Mouse (Mus musculus) cerebellum, postnatal 36 days (tissue): Measurements from ENCODE around the gene Ikzf4.

Experiments used
- DNase-seq, 2 experiments: peaks; one replicate each; pipeline ENCODE4 v3.0.0; 2021 to 2022; ENCODE audit warnings: mixed read lengths in 2 of 2

Ikzf4 gene

DNA sequence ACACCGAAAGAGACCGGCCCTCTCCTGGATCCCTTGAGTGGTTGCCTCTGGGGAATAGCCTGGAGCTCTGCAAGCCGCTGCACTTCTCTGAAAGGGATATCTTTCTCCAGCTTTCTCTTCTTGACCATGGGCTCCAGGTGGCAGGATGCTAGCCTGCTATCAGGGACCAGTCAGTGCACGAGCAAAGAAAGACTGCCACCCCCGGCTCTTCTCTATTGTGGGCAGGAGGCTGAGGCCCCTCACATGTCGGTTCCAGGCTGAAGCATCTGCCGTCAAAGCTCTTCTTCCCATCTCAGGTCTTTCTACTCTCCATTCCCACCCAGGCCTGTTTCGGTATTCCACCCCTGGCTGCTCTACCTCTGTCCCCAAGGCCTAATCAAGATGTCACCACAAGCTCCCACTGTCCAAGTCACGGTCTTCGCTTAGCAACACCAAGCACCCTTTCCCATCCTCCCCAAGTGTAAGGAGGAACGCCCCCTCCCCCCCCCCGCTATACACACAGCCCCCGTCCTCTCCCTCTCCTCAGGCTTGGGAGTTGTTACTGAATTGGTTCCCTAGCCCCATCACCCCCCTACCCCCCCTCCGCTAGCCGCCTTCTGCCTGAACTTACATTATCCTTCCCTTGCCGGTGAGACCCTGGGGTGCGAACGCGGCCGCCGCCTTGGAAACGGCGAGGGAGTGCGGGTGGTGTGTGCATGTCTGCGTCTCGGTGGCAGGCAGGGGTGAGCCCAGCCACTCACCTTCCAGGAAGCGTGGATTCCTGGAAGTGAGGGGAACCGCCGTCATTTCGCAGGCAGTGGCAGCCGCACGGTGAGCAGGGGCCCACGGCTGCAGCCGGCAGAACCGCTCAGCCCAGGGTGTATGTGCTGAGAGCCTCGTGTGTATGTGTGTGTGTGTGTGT lies at the start of gene Ikzf4:
Ikzf4 (minus strand) TSS at position 881 of the 901 bp plus-strand sequence.
- DNase-seq: peak; percentile 58 to 61

DNA sequence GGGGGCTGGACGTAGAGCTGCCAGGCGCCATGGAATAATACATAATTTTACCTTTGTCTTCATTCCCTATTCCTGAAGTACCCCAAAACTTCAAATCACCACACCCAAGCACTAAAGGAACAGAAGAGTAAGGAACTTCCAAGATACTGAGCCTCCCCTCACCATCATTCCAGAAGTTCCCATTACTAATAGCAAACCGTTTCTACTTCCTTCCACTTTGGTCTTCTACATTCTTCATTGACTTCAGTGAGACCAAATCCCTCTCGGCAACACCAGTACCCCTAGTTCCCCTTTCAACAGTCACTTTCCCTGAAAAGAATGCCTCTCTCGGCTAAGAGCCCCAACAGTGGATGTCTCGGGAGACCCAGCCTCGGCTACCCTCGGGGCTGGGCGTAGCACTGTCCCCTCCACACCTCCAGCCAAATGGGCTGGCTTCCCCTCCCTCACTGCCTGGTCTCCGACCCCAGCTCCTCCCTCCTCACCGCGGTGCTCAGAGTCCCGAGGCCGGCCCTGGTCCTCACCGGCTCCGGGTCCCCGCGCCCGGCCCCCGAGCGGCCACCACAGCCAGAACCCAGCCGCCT lies 49.7 kb upstream of the Ikzf4 start:
- DNase-seq: no peak

DNA sequence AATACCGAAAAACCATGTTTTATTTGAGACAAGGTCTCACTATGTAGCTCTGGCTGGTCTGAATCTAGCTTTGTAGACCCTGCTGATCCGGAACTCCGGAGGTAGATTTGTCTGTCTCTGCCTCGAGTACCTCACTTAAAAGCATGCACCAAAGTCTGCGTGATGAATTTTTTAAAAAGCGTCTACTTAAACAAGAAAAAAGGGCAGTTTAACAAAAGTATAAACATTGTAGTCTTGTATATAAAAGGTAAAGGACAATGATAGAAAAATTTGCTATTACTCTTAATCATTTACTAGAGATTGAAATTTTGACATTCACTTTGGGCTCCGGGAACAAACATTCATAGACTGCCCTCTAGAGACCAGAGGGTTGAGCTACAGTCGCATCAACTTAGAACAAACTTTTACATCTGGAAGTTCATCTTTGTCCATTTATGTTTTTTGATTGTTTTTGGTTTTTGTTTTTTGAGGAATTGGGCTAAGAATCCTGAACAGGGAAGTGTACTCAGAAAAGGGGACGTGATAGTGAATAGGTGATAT lies 28.7 kb upstream of the Ikzf4 start:
- no peak for DNase-seq

DNA sequence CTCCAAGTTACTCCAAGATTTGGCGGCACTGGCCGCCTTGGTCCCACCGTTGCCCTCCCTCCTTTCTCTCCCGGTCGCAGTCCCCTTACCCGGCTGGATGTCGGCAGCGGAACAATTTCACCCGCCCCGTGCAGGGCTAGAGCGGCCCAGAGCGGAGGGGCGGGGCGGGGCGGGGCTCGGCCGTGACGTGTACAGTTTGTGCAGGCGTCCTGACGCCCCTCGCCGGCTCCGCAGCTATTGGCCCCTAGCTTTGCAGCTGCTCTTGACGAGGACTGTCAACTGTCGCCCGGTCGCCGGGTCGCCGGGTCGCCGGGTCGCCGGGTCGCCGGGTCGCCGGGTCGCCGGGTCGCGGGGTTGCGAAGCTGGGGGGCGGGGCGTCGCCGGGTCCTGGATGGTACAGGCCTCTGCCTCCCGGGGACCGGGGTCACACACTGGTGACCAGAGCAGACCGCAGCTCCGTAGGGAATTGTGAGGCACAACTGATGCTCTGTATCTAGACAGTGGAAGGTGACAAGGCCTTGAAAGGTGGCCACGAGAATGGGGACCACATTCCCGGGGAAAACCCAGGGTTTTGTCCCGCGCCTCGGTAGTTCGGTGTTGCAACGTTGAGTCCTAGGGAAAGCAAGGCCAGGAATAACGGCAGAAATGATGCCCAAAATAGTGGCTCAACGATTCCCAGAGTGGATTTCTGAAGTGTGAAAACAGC lies 28.1 kb upstream of the Ikzf4 start, which contains the start of gene Suox:
Suox (minus strand) TSS at position 311 of the 706 bp plus-strand sequence.
- DNase-seq: peak; percentile 77 to 81

DNA sequence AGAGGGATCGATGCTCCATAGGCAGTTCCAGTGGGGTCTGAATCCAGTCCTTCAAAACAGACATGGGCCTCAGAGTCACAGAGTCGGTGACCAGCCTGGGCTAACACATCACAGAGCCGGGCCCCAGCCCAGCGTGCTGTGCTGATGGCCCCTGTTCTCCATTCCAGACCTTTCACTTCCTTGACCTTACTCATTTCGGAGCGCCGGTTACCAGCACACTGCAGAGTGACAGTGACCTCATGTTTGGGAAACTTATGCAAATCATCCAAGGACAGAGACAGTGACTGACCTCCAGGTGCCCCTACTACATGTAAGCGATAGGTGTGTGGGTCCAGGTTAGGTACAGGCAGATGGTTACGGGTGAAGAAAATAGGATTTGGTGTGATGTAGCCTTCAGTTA lies 25.4 kb upstream of the Ikzf4 start:
- no peak for DNase-seq

DNA sequence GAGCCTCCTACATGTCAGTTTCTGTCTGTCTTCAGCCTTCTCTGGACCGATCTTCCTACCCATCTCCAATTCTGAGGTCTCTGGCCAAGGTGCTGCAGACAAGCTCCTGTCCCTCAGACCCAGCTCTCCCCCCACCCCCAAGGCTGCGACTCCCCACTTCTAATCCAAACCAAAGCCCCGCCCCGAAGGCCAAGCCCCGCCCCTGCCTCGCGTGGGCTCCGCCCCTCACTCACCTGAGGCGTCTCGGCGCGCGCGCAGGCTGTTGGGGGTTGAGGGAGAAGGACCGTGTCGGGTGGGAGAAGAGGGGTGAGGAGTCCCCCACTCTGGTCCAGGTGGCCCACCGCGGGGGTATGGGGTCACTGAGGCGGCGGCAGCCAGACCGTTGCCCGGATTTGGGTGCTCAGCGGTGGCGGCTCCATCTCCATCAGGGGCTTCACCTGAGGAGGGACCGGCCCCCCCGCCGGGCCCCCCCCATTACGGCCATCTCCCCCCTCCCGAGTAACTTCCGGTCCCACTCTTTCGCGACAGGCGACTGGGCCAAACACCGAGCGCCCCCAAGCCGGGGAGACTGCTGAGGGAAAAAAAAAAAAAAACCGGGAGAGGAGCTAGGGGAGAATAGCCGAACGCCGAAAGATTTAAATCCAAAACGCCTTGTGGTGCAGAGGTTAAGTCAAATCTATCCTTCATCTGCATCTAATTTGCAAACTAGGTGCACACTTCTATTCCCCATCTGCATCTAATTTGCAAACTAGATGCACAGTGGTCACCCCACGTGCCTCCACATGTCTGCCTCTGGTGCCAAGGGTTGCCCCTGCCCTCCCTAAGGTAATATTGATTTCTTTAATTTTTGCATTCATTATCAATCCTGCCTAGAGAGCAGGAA lies 23.2 kb upstream of the Ikzf4 start:
- peak; percentile 83 to 87 for DNase-seq

DNA sequence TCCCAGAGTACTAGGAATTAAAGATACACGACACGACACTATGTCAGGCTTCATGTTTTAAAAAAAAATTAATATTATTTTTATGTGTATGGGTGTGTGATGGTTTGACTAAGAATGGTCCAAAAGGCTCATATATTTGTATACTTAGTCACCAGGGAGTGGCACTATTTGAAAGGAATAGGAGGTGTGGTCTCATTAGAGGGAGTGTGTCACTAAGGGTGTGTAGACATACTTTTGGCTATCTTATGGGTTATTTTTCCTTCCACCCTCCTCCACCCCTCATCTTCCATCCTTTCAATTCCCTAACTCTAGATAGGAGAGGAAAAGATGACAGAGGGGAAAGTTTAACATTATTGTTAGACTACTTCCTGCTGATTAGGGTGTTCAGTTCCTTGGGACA lies 20.0 kb upstream of the Ikzf4 start:
- no peak for DNase-seq

DNA sequence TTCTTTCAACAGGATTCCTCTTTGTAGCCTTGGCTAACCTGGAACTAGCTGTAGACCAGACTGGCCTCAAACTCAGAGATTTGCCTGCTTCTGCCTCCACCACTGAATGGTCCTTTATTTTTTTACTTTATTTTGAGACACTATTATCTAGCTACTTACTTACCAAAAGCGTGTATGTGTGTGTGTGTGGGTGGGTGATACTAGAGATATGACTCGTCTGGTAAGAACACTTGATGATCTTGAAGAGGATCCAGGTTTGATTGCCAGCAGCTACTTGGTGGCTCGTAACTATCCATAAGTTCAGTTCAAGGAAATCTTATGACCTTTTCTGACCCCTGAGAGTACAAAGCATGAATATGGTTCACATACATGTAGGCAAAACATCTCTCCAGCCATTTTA lies 19.5 kb upstream of the Ikzf4 start:
- no peak for DNase-seq

DNA sequence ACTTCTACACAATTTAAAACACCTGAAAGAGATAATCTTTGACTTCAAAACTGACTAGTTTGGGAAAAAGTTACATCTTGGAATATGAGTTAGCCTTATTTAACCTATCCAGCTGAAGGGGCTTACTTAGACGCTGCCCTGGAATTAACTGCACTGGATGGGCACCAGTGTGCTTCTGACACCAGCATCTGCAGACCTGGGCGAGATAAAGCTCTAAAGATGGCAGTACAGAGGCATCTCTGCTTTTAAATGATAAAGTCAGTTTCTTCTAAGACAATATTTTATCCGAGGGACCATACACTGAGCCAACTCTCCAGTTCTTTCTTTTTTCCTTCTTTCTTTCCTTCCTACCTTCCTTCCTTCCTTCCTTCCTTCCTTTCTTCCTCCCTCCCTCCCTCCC lies 19.0 kb upstream of the Ikzf4 start:
- no peak for DNase-seq

DNA sequence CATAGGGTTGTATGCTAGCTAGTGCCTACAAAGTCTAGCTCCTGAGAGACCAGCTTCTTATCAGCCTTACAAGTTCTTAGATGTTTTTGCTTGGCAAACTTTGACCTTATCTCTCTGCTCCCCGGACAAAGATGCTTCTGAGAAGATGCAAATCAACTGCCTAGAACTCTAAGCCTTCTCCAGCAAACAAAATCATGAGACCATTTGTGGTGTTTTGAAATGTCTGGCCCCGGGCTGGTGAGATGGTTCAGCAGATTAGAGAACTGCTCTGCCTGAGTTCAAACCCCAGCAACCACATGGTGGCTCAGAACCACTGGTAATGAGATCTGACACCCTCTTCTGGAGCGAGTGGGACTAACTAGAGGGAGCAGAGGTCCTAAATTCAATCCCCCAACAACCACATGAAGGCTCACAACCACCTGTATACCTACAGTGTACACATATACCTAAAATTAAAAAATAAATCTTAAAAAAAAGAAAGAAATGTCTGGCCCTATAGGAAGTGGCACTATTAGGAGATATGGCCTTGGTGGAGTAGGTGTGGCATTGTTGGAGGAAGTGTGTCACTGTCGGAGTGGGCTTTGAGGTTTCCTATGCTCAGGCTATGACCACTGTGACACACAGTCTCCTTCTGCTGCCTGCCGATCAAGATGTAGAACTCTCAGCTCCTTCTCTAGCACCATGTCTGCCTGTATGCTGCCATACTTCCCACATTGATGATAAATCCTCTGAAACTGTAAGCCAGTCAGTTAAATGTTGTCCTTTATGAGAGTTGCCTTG lies 17.8 kb upstream of the Ikzf4 start:
- DNase-seq: no peak

DNA sequence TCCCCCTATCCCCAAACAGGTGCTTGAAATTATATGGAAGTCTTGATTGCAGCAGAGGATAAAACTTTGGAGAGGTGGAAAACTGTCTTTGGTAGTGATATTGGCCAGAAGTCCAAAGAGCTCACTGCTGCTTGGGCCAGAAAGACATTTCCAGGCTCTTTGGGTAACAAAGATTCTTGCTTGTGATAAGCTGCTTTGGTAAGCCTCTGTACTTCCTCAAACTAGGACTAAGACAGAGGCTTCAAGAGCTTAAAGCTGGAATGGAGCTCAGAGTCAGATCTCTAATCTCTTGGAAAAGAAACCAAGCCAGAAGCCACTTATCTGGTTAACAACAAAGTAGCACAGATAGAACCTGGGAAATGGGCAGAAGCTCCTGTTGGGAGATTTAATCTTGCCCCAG lies 16.7 kb upstream of the Ikzf4 start:
- no peak for DNase-seq

DNA sequence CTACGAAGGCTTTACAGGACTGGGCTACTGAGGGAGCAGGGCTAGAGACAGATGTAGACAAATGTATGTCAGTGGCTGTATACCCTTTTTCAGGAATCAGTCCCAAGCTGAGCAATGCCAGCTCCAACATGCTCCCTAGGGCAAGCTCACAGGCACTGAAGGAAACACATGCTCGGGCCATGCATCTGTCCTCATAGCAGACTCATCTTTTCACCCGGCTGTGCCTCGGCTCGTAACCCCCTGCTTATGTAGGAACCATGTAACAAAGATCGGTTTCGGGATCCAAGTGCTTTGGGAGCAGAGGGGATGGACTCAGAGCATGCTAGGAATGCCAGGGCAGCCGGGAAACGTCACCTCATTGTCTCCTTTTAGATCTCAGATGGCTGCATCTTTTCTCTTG lies 13.7 kb upstream of the Ikzf4 start:
- no peak for DNase-seq

DNA sequence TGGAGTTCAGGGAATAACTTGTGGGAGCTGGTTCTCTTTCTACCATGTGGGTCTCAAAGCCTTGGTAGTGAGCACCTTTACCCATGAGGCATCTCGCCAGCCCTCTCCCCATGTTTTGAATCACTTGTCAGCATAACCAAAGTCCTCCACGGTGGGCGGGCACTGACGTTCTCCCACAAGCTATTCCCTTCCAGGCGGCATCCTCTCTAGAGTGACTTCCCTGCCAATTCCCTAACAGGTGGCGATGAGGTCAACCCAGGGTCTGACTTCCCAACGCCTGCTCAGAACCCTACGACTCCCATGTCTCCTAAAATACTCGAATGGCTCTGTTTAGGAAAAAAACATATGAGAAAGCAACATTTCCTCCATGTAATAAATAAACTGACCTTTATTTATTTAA lies 12.1 kb upstream of the Ikzf4 start:
- no peak for DNase-seq

DNA sequence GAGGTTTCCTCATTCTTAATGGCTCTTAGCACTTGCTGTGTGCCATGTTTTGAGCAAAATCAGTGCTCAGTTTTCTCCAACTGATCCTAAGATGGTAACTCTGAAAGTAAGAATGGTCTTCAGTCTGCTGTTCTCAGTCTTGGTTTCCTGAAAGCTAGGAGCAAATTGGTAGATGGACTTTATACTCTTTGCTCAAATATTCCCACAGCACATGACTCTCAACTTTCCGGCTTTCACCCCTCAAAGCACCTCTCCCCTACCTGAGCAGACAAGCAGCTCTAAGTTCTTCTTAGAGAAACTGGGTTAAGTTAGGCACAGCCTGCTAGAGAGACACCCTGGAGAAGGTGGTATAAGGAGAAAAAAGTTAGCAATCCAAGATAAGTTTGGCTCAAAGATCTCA lies 10.9 kb upstream of the Ikzf4 start:
- DNase-seq: no peak

DNA sequence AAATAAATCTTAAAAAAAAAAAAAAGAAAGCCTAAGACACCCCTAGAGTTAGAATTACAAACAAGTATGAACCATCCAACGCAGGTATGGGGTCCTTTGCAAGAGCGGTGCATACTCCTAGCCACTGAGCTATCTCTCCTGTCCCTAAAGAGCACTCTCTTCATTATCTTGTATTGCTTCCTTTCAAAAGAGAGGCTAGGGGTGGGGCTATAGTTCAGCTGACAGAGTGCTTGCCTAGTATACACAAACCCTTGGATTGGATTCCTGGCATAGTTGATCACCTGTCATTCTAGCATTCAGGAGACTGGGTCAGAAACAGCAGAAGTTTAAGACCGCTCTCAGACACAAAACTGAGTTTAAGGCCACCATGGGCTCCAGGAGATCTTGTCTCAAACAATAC lies 9.5 kb upstream of the Ikzf4 start:
- DNase-seq: no peak

DNA sequence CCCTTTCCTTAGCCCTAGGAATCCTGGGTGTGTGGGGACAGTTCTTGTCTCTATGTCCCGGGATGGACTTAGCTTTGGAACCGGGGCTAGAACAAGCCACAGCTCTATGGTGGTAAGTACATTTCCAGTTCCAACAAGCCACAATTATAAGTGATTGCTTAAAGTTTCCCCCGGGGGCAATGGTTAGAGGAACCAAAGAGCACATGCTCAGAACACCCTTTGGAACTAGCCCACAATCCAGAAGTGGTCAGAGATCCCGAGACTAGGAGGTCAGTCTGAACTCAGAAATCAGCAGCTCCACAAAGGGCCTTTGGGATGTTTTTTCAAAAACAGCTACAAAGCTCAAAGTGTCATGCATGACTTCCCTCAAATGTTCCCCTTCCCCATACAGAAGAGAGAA lies 8.1 kb upstream of the Ikzf4 start:
- no peak for DNase-seq

DNA sequence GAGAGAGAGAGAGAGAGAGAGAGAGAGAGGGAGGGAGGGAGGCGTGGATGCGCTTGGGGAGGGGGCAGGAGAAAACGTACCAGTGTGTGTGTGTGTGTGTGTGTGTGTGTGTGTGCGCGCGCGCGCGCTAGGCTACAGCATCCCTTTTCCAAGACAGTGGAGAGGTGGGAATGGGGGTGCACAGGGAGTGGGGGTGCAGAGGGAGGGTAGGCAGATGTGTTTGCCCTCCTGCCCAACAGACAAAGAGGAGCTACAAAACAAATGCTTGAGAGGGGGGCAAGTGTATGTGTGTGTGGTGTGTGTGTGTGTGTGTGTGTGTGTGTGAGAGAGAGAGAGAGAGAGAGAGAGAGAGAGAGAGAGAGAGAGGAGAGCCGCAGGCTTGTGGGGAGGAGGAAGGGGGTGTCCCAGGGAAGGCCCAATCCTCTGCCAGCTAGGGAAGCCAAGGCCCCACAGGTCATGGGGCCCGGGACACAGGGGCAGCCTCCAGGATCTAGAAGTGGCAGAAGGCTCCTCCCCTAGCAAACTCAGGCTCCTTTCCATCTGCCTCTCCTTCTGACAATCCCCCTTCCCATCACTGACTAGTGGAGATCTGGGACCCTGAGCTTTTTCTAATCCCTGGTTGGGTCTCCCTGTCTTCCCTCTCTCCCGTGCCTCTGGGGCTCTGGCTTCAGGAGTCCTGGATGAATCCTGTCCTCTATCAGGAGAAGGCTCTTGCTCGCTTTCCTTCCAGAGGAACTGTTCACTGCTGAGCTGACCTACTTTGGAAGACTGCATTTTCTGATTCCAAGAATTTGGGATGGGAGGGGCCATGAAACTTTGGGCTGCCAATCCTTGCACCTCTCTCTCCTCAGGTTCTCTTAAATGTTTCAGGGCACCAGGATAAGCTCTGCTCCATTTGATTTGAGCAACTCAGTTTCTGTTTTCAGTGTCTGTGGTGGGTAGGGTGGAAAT lies 623 bp upstream of the Ikzf4 start:
- peak; percentile 42 to 43 for DNase-seq

DNA sequence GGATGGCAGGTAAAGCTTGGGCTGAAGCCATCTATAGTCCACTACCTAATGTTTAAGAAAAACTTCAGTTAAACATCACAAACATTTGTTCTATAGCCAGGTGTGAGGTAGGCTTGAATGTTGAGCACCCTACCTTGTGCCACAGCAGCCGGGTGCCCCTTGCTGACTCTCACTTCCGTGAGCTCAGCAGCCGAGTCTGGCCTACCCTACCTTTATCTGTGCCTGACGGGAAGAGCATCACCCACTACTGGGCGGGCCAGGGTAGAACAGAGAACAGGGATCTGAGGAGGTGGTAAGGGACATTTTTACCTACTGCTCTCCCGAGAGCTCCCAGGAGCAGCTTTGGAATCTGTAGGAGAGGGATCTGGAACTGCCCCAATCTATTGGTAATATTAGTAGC lies 3.0 kb downstream of the Ikzf4 start:
- DNase-seq: no peak

DNA sequence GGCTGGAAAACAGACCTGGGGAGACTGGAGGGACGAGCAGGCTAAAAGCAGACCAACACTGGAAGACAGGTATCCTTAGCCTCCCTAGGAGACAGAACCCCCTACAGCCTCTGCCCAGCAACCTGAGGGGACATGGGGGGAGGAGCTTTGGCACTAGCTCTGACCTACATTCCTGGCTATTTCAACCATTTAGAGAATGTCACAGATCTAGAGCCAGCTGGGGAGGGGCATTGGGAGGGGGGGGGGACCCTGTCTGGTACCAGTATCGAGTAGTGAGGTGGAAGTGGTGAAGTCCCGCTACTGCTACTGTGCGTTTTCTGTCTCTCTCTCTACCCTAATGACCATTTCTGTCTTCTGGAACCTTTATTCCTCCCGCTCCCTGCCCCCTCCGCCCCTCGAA lies 3.9 kb downstream of the Ikzf4 start:
- no peak for DNase-seq

DNA sequence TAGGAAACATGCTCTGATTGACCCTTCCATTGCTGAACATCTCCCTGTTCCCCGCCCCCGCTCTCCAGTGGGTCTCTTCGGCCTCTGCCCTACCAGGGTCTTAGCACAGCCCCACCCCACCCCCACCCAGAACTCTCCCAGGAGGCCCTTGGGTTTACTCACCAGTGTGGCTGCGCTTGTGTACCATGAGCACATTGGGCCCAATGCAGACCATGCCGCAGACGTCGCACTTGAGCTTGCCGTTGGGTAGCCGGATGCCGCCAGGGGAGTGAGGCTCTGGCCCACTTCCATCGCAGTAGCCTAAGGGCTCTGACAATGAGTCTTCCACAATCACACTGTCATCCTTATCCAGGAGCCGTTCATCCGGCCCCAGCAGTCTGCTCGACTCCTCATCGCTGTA lies 4.9 kb downstream of the Ikzf4 start:
- no peak for DNase-seq
